Mouse (Mus musculus): ENCODE results near the gene Ccnd3.
"Not testable (repeated sequence)": the region's sequence is repeated elsewhere in the genome, so short reads cannot be mapped to it uniquely, and the experiment has no call there.

Gene Ccnd3

DNA sequence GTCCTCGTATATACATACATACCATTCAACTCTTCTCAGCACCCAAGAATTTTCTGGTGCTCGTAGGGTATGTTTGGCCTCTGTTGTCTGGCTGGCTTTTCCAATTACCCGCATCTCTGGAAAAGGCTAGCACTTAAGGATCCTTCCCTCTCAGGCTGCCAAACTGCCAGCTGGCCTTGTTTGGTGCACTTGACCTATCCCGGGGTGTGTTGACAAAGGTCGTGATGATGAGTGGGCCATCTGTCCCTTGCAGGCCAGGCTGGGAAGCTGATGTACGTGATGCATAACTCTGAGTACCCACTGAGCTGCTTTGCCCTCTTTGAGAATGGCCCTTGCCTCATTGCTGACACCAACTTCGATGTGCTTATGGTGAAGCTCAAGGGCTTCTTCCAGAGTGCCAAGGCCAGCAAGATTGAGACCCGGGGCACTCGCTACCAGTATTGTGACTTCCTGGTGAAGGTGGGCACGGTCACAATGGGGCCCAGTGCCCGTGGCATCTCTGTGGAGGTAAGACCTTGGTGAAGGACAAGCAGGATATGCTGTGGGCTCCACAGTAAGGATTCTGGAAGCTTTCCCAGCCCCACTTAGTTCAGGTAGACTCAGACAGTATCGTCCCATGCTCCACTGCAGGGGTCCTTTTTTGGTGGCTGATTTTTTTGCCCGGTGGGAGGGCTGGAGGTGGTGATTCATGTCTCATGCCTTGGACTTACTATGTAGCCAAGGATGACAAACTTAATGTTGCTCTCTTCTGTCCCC is 113.9 kb downstream of the Ccnd3 start:
- DNase-seq (ENCODE audit: low spot score), result no peak

DNA sequence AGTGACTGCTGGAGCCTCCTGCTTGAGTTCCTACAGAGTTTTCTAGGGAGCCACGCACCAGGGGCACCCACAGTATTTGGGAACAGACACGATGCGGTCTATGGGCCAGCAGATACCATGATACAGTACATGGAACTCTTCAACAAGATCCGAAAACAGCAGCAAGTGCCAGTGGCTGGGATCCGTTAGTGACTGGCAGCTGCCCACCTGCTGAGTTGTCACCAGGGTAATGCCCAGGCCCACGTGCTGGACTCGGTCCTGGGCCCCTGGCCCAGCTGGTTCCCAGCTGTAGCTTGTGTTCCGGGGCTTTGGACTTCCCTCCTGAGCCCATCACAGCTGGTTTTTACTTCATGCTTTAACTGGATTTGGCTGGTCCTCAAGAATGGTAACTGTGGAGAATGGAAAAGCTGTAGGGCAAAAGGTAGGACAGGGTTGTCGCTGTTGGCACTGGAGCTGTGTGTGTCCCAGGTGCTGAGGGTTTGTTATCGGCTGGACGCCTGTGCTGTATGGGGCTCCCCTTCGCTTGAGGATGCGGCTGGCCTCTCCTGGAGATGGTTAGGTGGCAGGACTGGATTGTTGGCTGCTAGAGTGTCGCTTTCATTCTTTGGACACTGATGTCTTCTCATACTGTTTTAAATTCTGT is 118.2 kb downstream of the Ccnd3 start:
- no peak for DNase-seq (ENCODE audit: low spot score)

DNA sequence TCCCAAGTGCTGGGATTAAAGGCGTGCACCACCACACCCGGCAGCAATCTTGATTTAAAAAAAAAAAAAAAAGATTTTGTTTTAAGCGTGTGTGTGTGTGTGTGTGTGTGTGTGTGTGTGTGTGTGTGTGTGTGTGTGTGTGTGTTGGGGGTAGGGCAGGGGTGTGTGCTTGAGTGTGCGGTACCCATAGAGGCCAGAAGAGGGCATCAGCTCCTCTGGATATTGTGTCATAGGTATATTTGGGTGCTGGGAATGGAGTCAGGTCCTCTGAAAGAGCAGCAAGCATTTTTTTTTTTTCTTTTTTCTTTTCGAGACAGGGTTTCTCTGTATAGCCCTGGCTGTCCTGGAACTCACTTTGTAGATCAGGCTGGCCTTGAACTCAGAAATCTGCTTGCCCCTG is 119.7 kb downstream of the Ccnd3 start:
- DNase-seq (ENCODE audit: low spot score), result not testable (repeated sequence)

DNA sequence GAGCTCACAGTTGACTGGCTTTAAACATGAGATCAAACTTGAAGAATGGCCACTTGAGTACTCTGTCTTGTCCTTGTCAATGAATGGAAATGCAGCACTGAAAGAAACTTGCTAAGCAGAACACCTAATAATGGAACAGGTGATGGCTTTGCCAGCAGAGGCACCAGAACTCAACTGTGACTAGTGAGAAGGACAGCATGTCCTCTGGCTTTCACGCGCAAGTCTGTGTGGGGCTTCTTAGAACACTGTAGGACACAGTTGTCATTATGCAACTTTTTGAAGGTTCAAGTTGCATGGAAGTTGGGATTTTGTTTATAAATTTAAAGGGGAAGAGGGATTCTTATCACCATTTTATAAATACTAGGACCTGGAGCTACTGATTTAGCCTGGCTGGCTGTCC is 120.2 kb downstream of the Ccnd3 start:
- DNase-seq (ENCODE audit: low spot score), result no peak

DNA sequence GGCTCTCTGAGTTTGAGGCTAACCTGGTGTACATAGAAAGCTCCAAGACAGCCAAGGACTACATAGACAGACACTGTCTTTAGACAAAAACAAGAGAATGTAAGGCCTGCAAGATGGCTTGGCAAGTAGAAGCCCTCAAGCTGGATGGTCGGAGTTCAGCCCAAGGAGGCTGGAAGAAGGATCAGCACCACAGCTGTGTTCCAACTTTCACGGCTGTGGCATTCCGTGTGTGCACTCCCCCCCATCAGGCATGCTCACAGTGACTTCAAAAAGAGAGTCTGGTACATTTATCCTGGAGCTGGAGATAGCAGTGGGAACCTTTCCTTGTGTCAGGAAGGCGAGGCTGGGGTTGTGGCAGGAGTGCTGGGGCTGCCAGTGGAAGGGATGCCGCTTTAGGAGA is 121.2 kb downstream of the Ccnd3 start:
- DNase-seq (ENCODE audit: low spot score), result no peak

DNA sequence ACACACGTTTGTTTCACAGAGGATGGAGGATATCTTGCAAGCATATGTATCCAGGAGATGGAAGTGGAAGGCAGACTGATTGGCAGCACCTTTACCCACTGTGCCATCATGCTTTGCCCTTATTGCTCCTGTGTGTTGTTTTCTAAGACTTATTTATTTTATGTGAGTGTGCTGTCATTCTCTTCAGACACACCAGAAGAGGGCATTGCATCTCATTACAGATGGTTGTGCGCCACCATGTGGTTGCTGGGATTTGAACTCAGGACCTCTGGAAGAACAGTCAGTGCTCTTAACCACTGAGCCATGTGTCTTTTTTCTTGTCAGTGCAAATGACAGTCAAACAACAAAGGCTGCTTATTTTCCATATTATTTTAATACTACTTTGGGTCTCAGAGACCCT is 122.9 kb downstream of the Ccnd3 start:
- DNase-seq (ENCODE audit: low spot score), result no peak

DNA sequence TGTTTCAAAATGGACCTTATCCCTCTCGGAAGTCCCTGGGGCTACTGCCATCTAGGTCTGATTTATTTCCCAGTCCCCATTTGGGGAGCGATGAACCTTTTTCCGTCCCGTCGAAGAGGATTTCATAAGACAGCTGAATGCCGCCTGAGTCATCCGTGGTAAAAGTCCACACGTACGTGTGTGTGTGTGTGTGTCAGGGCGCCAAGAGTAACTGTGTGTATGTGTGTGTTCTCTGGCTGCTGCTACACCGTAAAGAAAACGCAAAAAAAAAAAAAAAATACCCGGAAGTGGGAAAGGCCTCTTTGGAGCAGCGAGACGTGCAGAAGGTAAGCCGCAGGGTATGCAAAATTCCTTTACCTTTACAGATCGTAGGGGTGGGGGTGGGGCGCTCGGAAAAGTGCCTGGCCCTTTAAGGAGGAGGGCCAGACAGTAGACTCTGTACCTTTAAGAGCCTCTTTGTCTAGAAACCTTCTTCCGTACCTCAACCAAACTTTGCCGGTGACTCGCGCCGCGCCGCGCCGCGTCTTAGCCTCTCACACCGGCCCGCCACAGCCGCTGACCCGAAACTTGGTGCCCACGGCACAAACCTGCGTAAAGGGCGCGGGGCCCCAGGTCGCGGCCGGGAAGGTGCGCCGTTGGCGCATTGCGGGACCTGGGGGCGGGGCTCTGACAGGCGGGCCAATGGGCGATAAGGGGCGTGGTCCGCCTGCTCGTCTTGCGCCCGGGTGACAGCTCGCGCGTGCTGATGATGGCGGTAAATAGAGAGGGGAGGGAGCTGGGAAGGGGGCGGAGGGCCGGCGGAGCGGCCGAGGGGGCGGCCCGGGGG is 124.2 kb downstream of the Ccnd3 start:
- peak; percentile 98 for DNase-seq (ENCODE audit: low spot score)

DNA sequence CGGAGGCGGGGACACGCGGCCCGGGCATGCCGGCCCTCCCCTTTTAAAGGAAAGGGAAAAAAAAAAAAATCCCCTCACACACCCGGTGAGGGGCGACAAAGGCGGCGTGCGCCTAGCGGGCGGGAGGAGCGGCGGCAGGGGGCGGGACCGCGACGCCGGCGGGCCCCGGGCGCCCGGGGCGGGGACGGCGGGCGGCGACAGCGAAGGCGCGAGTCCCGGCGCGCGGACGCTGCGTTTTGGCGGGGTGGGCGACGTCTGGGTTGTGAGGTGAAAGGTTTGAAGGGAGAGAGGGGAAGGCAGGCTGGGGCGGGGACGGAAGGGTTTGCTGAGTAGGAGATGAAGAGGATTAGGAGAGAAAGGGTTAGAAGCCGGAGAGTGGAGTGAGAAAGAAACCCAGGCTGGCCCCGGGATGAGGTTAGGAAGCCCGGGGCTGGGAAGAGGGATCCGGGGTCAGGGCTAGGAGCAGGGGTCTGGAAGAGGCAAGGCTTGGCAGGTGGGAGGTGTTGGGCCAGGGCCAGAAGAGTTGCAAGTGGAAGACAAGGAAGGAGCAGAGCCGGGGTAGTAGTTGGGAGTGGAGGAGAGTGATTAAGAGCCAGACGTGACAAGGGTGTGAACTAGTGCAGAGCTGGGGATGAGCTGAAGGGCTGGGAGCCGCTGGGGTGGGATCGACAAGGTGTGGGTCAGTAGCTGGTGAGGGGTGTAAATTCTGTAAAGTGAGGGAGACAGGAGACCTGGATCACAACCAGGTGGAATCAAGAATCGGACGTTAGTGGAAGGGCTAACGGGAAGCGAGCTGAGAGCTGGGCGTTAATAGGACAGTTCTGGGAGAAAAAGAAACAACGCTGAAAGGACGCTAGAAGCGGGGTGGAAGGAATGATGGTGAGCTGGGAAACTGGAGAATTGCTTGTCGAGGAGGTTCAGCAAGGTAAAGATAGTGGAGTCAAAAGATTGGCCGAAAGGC is 125.1 kb downstream of the Ccnd3 start:
- DNase-seq (ENCODE audit: low spot score), result peak; percentile 81

DNA sequence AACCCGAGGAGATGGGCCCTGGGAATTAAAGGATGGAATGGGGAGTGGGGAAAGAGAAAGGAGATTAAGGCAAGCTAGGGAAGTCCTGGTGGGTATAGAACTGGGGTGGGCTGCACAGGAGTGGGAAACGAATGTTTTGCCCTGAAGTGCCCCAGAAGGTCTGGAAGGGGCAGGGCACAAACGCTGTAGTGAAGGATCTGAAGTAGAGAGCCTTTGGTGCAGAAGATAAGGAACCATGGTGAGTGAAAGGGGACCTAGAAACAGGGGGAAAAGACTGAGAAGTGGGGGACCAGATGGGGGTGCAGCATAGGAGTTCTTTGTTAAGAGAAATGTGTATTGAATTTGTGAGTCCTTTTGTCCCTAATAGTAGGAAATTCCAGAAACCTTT is 125.8 kb downstream of the Ccnd3 start, which contains the start of gene Usp49:
Gene Usp49 (plus strand): TSS at position 13 of the 388 bp plus-strand sequence.
- no peak for DNase-seq (ENCODE audit: low spot score)

DNA sequence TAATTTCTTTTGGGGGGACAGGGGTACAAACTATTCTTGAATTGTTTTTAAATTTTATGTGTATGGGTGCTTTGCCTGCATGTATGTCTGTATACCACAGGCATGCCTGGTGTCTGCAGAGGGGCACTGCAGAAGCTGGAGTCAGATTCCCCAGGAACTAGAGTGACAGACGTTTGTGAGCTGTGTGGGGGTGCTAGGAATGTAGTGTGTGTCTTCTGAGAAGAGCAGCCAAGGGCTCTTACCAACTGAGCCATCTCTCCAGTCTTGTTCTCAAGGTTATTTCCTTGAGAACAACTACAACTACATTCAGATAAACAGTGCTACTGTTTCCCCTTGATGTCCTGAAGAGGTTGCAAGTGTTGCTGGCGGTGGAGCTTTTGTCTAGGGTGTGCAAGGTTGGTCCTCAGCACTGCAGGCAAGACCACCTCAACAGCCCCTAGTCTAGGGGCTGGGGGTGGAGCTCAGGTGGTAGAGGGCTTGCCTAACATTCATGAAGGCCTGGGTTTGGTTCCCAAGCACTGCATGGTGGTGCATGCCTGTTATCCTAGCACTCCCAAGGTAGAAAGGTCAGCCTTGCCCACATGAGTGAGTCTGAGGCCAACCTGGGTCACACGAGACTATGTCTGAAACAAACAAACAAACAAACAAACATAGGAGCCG is 127.5 kb downstream of the Ccnd3 start:
- DNase-seq (ENCODE audit: low spot score), result no peak

DNA sequence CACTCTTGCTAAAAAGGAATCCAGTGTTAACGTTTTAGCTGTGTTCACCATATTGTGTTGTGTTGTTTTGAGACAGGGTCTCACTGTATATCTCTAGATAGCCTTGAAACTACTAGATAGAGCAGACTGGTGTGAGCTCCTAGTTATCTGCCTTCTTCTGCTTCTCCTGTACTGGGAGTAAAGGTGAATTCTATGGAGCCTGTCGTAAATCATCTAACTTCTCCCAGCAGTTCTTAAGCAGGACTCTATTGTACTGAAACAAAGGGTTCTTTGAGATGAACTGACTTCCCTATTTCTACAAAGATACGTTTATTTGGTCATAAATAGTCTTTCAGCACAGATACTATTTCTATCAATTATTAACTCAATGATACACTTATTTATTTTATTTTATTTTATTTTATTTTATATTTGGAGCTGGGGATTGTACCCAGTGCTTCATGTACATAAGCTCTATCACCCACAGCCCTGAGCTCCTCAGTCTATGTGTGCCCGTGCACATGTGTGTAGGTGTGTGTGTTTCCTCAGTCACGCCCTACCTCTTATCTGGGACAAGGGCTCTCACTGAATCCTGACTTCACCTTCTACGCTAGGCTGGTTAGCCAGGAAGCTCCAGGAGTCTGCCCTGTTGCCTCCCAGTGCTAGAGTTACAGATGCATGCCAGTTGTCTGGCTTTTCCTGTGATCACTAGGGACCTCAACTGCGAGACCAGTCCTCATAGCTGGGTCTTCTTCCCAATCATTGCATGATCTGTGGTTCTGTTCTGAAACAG is 129.3 kb downstream of the Ccnd3 start:
- DNase-seq (ENCODE audit: low spot score), result no peak

DNA sequence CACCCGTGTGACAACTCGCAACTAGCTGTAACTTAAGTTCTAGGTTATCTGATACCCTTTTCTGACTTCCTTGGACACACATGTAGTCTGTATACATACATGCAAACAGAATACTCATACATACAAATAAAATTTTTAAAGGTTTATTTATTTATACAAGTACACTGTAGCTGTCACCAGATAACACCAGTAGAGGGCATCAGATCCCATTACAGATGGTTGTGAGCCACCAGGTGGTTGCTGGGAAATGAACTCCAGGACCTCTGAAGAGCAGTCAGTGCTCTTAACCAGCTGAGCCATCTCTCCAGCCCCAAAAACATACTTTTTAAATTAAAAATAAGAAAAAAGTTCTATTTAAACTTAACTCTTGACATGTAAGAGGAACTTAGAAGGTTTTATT is 138.1 kb downstream of the Ccnd3 start:
- DNase-seq (ENCODE audit: low spot score), result no peak

DNA sequence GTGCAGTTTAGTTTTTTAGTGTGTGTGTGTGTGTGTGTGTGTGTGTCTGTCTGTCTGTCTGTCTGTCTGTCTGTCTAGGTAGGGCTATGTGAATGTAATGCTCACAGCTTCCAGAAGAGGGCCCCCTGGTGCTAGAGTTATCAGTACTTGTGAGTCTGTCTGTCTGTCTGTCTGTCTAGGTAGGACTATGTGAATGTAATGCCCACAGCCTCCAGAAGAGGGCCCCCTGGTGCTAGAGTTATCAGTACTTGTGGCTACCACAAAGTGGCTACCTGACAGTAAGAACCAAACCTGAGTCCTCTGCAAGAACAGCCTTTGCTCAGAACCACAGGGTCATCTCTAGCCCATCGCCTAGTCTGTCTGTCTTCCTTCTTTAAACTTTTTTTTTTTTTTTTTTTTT is 141.8 kb downstream of the Ccnd3 start:
- DNase-seq (ENCODE audit: low spot score), result peak; percentile 75

DNA sequence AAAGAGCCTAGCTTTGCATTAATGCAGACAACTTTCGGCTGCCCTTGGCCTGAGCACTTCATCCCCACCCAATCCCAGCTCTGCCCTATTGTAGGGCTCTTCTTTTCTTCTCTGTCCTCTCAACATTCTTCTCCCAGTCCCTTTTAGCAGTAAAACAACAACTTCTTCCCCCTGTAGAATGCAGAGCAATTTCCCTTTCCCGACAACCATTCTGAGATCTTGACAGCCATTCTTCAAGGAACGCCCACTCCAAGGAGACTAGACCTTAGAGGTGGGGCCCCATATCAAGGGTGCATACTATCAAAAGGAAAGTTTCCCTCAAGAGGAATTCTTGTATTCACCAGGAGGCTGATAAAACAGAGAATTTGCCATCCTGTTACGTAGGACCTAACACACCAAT is 144.1 kb downstream of the Ccnd3 start:
- no peak for DNase-seq (ENCODE audit: low spot score)

All from testis, postnatal 10 days (tissue).